Mouse (Mus musculus) brain, embryonic 14.5 days (tissue): ENCODE data around the gene Ssh3.

Source experiments
- CTCF ChIP-seq: fragments of 200-500 bp; IDR thresholded peaks from 2 replicates; pipeline ENCODE4 v1.5.1; 2012; ENCODE audit warnings: inconsistent platforms, mild to moderate bottlenecking, moderate library complexity, borderline replicate concordance; ENCODE audit not compliant: insufficient read depth, insufficient read length; ENCODE audit errors: extremely low read depth
- POLR2A ChIP-seq: fragments of 200-500 bp; IDR thresholded peaks from 2 replicates; pipeline ENCODE4 v1.6.1; 2012; ENCODE audit warnings: mild to moderate bottlenecking, inconsistent platforms, borderline replicate concordance; ENCODE audit not compliant: poor library complexity, insufficient read depth, insufficient read length, severe bottlenecking; ENCODE audit errors: extremely low read depth

- TF ChIP-seq CTCF = no peak
- TF ChIP-seq POLR2A = no peak
Observed at GRCm38 (mm10) chr19:4211891-4212588, 56.9 kb downstream of the Ssh3 start.
